Mouse (Mus musculus) neural tube, embryonic 13.5 days (tissue): ENCODE results near the gene Kcnip1. TPM values are rescaled to one million over a fixed set of nuclear protein-coding genes. Genes with fewer than 3 reads are reported as not detected.
A peak's percentile ranks its signal among the peaks of the same experiment; 100 is the strongest.

Source experiments
- ATAC-seq: fragments of 200-750 bp; cut with Nextera tagmentation; 2 replicates; pipeline ENCODE4 v1.8.0; 2017; ENCODE audit warnings: low read depth, mild to moderate bottlenecking, moderate TSS enrichment, moderate library complexity
- H3K27ac ChIP-seq: fragments of 300-500 bp; sonication (generic); replicated peaks from 2 replicates; pipeline ENCODE4 v1.5.1; 2015; ENCODE audit warnings: moderate library complexity, mild to moderate bottlenecking, inconsistent platforms
- H3K27me3 ChIP-seq: fragments of 300-500 bp; sonication (generic); 2 replicates; pipeline ENCODE4 v1.6.1; 2015; ENCODE audit warnings: mild to moderate bottlenecking, inconsistent platforms
- H3K36me3 ChIP-seq: fragments of 300-500 bp; sonication (generic); 2 replicates; pipeline ENCODE4 v1.6.1; 2015; ENCODE audit warnings: mild to moderate bottlenecking, inconsistent platforms
- H3K4me1 ChIP-seq: fragments of 300-500 bp; sonication (generic); replicated peaks from 2 replicates; pipeline ENCODE4 v1.6.1; 2015; ENCODE audit warnings: inconsistent platforms
- H3K4me2 ChIP-seq: fragments of 300-500 bp; sonication (generic); 2 replicates; pipeline ENCODE4 v1.6.1; 2015; ENCODE audit warnings: inconsistent platforms, mild to moderate bottlenecking, moderate library complexity
- H3K4me3 ChIP-seq: fragments of 300-500 bp; sonication (generic); 2 replicates; pipeline ENCODE4 v1.5.1; 2015; ENCODE audit warnings: mild to moderate bottlenecking, inconsistent platforms
- H3K9ac ChIP-seq: fragments of 300-500 bp; sonication (generic); 2 replicates; pipeline ENCODE4 v1.6.1; 2015; ENCODE audit warnings: moderate library complexity, mild to moderate bottlenecking, inconsistent platforms
- H3K9me3 ChIP-seq: fragments of 300-500 bp; sonication (generic); 2 replicates; pipeline ENCODE4 v1.6.1; 2016; ENCODE audit warnings: inconsistent platforms
- WGBS: fragments of 180-500 bp; shearing (Covaris S2); methylation state at CpG from one replicate; pipeline ENCODE4 v1.1.7; 2015; 5-methylcytosine and 5-hydroxymethylcytosine counted together
- polyA plus RNA-seq: library from polyadenylated mRNA; unstranded; fragments of >200 nt; fragmentation: Nextera tagmentation; extraction: Ambion mirVana; gene quantifications from 2 replicates; pipeline ENCODE4 v1.2.1, GENCODE M21; 2015

Gene Kcnip1
- polyA plus RNA-seq, 1 experiment from 2014 or later, result 83.2 TPM

DNA sequence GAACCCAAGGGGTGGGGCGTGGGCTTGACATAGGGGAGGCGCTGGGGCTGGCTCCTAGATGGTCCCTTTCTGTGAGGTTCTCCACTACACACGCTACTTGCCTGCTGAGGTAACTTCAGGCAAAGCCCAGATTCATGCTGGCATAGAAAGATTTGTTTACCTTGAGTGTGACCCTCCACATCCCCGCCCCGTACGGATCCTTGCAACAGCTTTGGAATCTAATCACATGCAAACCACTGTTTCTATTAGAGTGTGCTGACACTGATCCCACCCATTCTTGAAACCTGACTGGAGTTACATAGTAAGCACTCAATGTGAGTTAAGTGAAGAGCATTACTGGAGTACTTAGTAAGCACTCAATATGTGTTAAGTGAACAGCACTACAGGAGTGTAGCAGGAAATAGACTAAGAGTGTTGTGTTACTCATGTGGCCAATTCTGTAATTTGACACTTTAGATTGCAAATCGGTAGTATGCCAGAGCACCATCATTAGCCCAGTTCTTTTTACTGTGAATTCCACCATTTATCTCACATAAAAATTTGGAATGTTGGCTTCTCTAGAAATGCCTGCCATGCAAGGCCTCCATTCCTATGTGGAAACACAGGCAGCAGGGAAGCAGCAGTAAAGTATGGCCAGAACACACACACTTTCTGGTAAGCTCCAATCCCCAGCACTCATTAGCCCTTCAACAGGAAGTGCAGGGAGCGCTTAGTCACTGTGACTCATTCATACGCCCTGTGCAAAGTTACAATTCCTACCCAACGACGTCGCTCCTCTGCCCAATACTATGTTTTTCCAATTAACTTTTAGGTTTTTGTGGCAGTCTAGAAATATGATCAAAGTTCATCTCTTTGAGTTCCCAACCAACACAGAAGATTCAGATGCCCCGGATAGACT lies 332.7 kb downstream of the Kcnip1 start:
- Histone ChIP-seq H3K4me1 (peaks cover 35% of the 10 kb centered on the region), H3K4me3 (no peak overlapping the region), H3K27me3 (no peaks in the 10 kb centered on the region), H3K9me3 (no peaks in the 10 kb centered on the region), H3K4me2 (no peak overlapping the region), H3K36me3 (no peaks in the 10 kb centered on the region), H3K9ac (no peak overlapping the region), H3K27ac (peak overlapping the region; percentile 52)
- 0 out of 2 replicates have a peak, but pooled peaks have one; percentile 30 for ATAC-seq
- WGBS, result 79% methylated on average over 13 of the region's 13 CpGs

DNA sequence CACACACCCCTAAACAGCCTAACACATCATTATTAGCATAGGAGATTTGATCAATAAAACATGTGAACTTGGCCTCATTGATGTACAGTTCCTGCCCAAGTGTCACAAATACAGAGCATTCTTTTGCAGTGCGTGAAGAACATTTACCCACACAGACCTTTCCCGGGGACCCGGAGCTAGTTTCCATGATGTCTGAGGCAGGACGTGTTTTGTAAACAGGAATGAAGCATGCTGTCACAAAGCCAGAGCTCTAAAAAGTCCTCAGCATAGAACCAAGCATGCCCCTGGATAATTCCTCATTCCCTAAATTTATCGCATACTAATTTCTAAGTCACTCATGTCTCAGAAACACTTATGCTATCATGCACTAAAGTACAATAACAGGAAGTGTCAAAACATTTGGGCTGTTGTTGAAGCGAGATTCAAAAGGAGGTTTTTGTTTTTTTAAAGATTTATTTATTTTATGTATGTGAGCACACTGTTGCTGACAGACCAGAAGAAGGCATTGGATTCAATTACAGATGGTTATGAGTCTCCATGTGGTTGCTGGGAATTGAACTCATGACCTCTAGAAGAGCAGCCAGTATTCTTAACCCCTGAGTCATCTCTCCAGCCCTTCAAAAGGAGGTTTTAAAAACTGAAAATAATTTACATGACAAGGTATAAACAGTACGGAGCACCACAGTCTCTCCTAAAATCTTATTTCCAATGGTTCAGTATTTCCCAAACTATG lies 336.9 kb downstream of the Kcnip1 start:
- no peaks in the 10 kb centered on the region for H3K36me3 ChIP-seq
- 80% methylated on average over 7 of the region's 7 CpGs for WGBS
- H3K9me3 ChIP-seq, result no peaks in the 10 kb centered on the region
- no peak for ATAC-seq
- H3K27ac ChIP-seq, result no peak overlapping the region
- no peak overlapping the region for H3K4me3 ChIP-seq
- peaks cover 27% of the 10 kb centered on the region for H3K4me1 ChIP-seq
- H3K9ac ChIP-seq, result no peak overlapping the region
- no peak overlapping the region for H3K4me2 ChIP-seq
- H3K27me3 ChIP-seq, result no peaks in the 10 kb centered on the region

DNA sequence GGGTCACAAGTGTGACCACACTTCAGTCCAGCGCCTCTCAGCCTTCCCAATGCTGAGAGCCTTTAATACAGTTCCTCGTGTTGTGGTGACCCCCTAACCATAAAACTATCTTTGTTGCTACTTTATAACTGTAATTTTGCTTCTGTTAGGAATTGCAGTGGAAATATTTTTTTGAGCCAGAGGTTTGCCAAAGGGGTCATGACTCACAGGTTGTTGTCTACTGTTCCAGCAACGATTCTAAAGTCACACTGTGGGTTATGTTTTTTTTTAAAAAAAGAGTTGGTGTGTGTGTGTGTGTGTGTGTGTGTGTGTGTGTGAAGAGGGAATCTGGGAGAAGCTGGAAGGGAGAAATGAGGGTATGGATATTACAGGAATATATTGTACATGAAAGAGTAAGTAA lies 337.7 kb downstream of the Kcnip1 start:
- Histone ChIP-seq H3K9ac (no peak overlapping the region), H3K27me3 (no peaks in the 10 kb centered on the region), H3K27ac (no peak overlapping the region), H3K4me3 (no peak overlapping the region), H3K36me3 (no peaks in the 10 kb centered on the region), H3K9me3 (no peaks in the 10 kb centered on the region), H3K4me1 (peaks cover 26% of the 10 kb centered on the region), H3K4me2 (no peak overlapping the region)
- ATAC-seq, result no peak
- 72% methylated on average over 3 of the region's 3 CpGs for WGBS

DNA sequence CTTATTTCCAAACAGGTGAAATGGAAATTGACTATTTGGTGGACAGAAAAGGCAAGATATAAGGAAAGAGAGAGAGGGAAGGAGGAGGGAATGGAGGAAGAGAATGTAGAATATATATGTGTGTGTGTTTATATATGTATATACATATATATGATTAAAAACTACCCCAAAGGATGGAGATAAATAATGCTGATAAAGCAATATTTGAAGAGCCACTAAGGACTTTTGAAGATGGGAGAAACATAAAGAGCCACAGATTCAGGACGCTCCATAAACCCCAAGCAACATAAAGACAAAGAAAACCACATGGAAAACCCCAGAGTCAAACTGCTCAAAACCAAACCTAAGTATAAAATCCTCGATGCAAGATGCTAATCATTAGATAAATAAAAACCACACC lies 338.5 kb downstream of the Kcnip1 start:
- WGBS, result 85% methylated on average over 2 of the region's 2 CpGs
- H3K4me3 ChIP-seq, result no peak overlapping the region
- H3K27me3 ChIP-seq, result no peaks in the 10 kb centered on the region
- H3K4me2 ChIP-seq, result no peak overlapping the region
- H3K27ac ChIP-seq, result no peak overlapping the region
- no peak for ATAC-seq
- H3K36me3 ChIP-seq, result no peaks in the 10 kb centered on the region
- peaks cover 19% of the 10 kb centered on the region for H3K4me1 ChIP-seq
- H3K9me3 ChIP-seq, result no peaks in the 10 kb centered on the region
- no peak overlapping the region for H3K9ac ChIP-seq

DNA sequence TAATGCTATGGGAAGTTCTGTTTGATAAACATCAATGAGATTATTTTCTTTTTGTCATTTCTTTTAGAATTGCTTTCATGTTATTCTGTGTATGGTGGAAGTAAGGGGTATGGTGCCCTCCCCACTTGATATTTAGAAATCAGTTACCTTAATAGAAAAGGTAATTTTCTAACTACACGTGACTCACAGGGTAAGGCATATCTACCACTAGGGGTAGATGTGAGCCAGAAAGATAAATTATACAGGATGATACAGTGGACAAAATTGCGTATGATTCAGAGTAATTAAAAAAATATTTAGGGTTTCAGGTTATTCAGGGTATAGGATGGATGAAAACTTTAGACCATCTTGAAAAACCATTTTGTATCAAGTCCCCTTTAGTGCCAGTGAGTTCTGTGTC lies 343.6 kb downstream of the Kcnip1 start:
- H3K9ac ChIP-seq, result no peak overlapping the region
- H3K27me3 ChIP-seq, result no peaks in the 10 kb centered on the region
- H3K9me3 ChIP-seq, result no peaks in the 10 kb centered on the region
- no peaks in the 10 kb centered on the region for H3K36me3 ChIP-seq
- WGBS, result 83% methylated on average over 2 of the region's 2 CpGs
- ATAC-seq, result no peak
- no peak overlapping the region for H3K27ac ChIP-seq
- no peak overlapping the region for H3K4me2 ChIP-seq
- no peaks in the 10 kb centered on the region for H3K4me1 ChIP-seq
- H3K4me3 ChIP-seq, result no peak overlapping the region

DNA sequence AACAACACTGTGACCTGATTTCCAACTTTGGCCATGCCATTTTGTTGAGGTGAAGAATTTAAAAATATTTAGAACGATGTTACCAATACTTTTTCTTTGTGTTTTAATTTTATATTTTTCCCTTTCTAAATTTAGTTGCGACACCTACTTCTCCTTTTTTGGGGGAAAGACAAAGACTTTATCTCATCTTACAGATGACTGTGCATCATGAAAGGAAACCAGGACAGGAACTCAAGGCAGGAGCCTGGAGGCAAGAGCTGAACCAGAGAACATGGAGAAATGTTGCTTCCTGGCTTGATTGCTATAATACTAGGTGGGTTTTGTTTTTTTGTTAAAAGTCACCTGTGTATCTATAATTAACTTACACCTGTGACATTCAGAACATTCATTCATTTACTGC lies 355.8 kb downstream of the Kcnip1 start:
- ATAC-seq, result no peak

DNA sequence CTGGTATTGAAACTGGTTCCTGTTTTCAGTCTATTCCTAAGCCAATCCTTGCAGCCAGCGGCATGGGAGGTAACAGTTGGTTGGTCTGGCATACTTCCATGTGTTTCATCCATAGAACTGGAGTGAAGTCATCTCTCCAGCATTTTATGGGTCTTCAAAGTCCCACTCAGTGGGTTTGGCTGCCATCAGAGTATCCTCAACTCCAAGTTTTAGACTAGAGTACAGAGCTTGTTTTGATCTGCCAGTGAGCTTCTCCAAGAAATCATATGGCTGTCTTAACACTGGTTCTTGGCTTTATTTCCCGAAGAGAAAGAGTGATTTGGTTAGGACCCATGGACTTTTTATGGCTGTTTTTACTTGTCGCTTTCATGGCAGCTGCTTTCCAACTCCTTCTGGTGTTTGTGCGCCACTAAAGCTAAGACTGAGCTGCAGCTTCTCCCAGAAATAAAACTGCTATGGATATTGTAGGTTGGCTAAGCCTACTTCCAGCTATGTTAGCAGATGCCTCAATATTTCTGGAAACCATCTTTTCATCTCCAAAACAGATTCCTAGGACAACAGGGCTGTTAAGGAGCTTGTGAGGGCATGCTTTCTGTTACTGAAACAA lies 365.7 kb downstream of the Kcnip1 start:
- Histone ChIP-seq H3K4me2 (no peak overlapping the region), H3K9ac (no peak overlapping the region), H3K4me1 (no peaks in the 10 kb centered on the region), H3K27me3 (no peaks in the 10 kb centered on the region), H3K9me3 (no peaks in the 10 kb centered on the region), H3K27ac (no peak overlapping the region), H3K36me3 (no peaks in the 10 kb centered on the region), H3K4me3 (no peak overlapping the region)
- ATAC-seq, result no peak
- WGBS, result 83% methylated on average over 4 of the region's 4 CpGs

More for the DNA sequence above, 355.8 kb downstream of the Kcnip1 start:
- 96% methylated on average over 2 of the region's 2 CpGs for WGBS
- no peaks in the 10 kb centered on the region for H3K27me3 ChIP-seq
- no peak overlapping the region for H3K4me3 ChIP-seq
- H3K27ac ChIP-seq, result no peak overlapping the region
- H3K9ac ChIP-seq, result no peak overlapping the region
- peaks cover 6% of the 10 kb centered on the region for H3K36me3 ChIP-seq
- no peak overlapping the region for H3K4me2 ChIP-seq
- no peaks in the 10 kb centered on the region for H3K9me3 ChIP-seq
- H3K4me1 ChIP-seq, result no peaks in the 10 kb centered on the region

DNA sequence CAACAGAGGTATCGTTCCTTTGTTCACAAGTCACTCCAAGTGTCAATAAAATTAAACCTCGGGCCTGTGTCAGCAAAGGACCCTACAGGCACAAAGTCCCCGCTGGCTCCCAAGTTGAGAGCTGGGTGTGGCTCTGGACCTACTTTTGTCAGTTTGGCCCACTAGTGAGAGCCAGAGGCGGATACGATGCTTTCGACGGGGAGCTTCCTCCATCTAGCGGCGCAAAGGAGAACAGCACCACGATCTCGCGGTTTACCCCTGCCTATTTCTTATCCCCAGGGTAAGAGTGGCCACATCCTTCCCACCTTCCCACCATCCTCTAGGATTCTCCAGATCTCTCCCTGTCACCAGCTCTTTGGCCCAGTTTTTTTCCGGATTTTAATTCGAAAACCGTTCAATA lies 378.7 kb downstream of the Kcnip1 start:
- 7% methylated on average over 15 of the region's 15 CpGs for WGBS
- ATAC-seq, result peak; percentile 76; the same call in 1 of the 2 replicates
- H3K27me3 ChIP-seq, result peaks cover 7% of the 10 kb centered on the region

DNA sequence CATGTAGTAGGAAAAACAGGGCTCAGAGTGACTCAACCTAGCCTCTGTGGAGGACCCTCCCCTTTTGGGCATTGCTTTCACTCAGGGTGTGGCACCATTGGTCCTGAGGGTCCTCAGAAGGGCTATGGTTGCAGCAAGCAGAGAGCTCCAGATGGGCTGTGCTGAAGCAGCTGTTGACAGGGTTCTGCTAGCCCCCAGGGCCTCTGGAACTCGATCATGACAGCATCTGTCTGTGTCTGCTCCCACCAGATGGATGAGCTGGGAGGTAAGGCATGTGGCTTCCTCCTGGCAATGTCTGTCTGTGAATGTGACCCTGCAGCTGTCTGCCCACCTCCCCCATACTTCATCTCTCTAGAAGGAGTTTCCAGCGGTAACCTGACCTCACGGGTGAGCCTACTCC lies 385.2 kb downstream of the Kcnip1 start:
- ATAC-seq, result 0 out of 2 replicates have a peak, but pooled peaks have one; percentile 50
- H3K9me3 ChIP-seq, result no peaks in the 10 kb centered on the region
- no peak overlapping the region for H3K4me3 ChIP-seq
- WGBS, result 44% methylated on average over 3 of the region's 3 CpGs
- H3K27me3 ChIP-seq, result no peaks in the 10 kb centered on the region
- no peaks in the 10 kb centered on the region for H3K36me3 ChIP-seq
- no peak overlapping the region for H3K4me2 ChIP-seq
- H3K27ac ChIP-seq, result peak overlapping the region; percentile 54
- H3K9ac ChIP-seq, result no peak overlapping the region
- no peaks in the 10 kb centered on the region for H3K4me1 ChIP-seq

More for the DNA sequence above, 378.7 kb downstream of the Kcnip1 start:
- H3K36me3 ChIP-seq, result no peaks in the 10 kb centered on the region
- no peaks in the 10 kb centered on the region for H3K4me1 ChIP-seq
- no peak overlapping the region for H3K27ac ChIP-seq
- no peak overlapping the region for H3K9ac ChIP-seq
- no peak overlapping the region for H3K4me2 ChIP-seq
- no peaks in the 10 kb centered on the region for H3K9me3 ChIP-seq
- H3K4me3 ChIP-seq, result no peak overlapping the region

DNA sequence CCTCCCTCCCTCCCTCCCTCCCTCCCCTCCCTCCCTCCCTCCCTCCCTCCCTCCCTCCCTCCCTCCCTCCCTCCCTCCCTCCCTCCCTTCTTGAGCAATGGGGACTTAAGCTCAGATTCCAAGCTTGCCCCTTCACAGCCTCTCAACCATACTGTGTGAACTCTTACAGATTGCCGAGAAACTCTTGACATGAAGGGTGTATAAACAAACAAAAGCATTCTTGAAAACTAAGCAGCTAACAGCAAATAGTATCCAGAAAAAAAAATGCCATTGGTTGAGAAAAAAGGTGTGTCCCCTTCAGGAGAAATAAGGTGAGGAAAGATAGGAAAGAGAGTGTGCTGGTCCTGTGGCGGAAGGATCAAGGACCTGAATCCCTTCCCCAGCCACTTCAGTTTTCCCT lies 389.8 kb downstream of the Kcnip1 start:
- H3K36me3 ChIP-seq, result no peaks in the 10 kb centered on the region
- H3K4me3 ChIP-seq, result no peak overlapping the region
- no peak for ATAC-seq
- H3K4me1 ChIP-seq, result peaks cover 9% of the 10 kb centered on the region; the same call in 1 of the 2 replicates
- no peak overlapping the region for H3K9ac ChIP-seq
- WGBS, result 85% methylated on average over 2 of the region's 2 CpGs
- H3K27me3 ChIP-seq, result no peaks in the 10 kb centered on the region
- H3K9me3 ChIP-seq, result no peaks in the 10 kb centered on the region
- no peak overlapping the region for H3K4me2 ChIP-seq
- no peak overlapping the region for H3K27ac ChIP-seq

DNA sequence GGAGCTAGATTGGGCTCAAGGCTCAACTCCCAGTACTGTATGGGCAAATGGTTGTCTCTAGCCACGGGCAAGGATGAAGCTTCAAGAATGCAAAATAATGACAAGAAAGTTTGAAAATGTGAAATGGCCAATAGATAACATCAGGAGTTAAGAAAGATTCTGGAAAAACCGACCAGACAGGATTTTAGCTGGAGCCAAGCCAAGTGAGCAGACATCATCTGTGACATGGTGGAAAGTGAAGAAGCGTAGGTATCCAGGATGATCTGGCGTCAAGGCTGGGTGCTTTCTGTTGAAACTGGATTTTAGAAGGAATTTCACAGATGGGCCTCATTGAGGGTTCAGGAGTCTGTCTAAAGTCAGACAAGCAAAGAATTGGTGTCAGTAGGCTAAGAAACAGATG lies 394.0 kb downstream of the Kcnip1 start, which contains the start of gene D130052B06Rik:
Gene D130052B06Rik, plus strand, starts transcription at position 317 of the 400 bp plus-strand sequence.
- Histone ChIP-seq H3K4me3 (no peak within 1 kb of the TSS), H3K9ac (no peak within 1 kb of the TSS), H3K27me3 (no peaks in the 10 kb centered on the region), H3K4me2 (no peak within 1 kb of the TSS), H3K36me3 (no peaks in the 10 kb centered on the region), H3K9me3 (no peaks in the 10 kb centered on the region), H3K4me1 (peaks cover 17% of the 10 kb centered on the region), H3K27ac (no peak within 1 kb of the TSS)
- WGBS, result 81% methylated on average over 4 of the region's 4 CpGs
- no peak for ATAC-seq

DNA sequence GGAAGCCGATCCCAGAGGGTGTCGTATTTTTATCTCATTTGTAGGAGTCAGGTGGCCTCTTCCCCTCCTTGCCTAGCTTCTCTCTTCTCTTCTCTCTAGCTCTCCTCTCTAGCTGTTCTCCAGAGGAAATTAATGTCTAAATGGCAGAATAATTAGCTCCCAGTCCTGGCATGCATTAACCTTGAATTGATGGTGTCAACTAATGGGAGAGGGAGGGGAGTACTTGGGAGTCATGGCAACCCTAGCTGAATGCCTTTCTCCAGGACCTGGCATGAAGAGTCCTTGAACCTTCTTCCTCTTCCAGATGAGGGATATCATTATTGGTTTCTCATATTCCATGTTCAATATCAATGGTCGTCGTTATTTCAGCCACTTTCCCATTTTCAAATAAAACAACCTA lies 396.3 kb downstream of the Kcnip1 start:
- Histone ChIP-seq H3K9me3 (no peaks in the 10 kb centered on the region), H3K4me2 (no peak overlapping the region), H3K9ac (no peak overlapping the region), H3K27ac (no peak overlapping the region; the same call in 1 of the 2 replicates), H3K4me1 (peaks cover 17% of the 10 kb centered on the region), H3K4me3 (no peak overlapping the region), H3K27me3 (no peaks in the 10 kb centered on the region), H3K36me3 (no peaks in the 10 kb centered on the region)
- 64% methylated on average over 4 of the region's 4 CpGs for WGBS
- 0 out of 2 replicates have a peak, but pooled peaks have one; percentile 19 for ATAC-seq
